Mouse (Mus musculus) limb, embryonic 14.5 days (tissue): ENCODE data around the gene H13. TPM values are rescaled to one million over a fixed set of nuclear protein-coding genes. Genes with fewer than 3 reads are reported as not detected.

ENCODE experiments used
- ATAC-seq: fragments of 200-750 bp; cut with Nextera tagmentation; 2 replicates; pipeline ENCODE4 v1.8.0; 2017; ENCODE audit warnings: low read depth, moderate number of reproducible peaks, moderate TSS enrichment; ENCODE audit not compliant: low FRiP score
- DNase-seq: peaks from one replicate; pipeline ENCODE4 v3.0.0-alpha.2; 2015; ENCODE audit warnings: low spot score
- H3K27ac ChIP-seq: fragments of 300-500 bp; sonication (generic); replicated peaks from 2 replicates; pipeline ENCODE4 v1.5.1; 2014; ENCODE audit warnings: low read depth, mild to moderate bottlenecking, low read length, moderate library complexity, mixed read lengths
- H3K27me3 ChIP-seq: fragments of 300-500 bp; sonication (generic); 2 replicates; pipeline ENCODE4 v1.6.1; 2014; ENCODE audit warnings: low read length, mixed read lengths; ENCODE audit not compliant: control insufficient read depth, insufficient read depth
- H3K36me3 ChIP-seq: fragments of 300-500 bp; sonication (generic); 2 replicates; pipeline ENCODE4 v1.6.1; 2014; ENCODE audit warnings: mild to moderate bottlenecking, low read length, moderate library complexity, mixed read lengths; ENCODE audit not compliant: control insufficient read depth, insufficient read depth
- H3K4me1 ChIP-seq: fragments of 300-500 bp; sonication (generic); 2 replicates; pipeline ENCODE4 v1.6.1; 2014; ENCODE audit warnings: antibody characterized with exemption, low read length, mixed read lengths; ENCODE audit not compliant: control insufficient read depth, insufficient read depth
- H3K4me2 ChIP-seq: fragments of 300-500 bp; sonication (generic); replicated peaks from 2 replicates; pipeline ENCODE4 v1.6.1; 2014; ENCODE audit warnings: low read depth, mild to moderate bottlenecking, low read length, moderate library complexity; ENCODE audit not compliant: severe bottlenecking
- H3K4me3 ChIP-seq: fragments of 300-500 bp; sonication (generic); replicated peaks from 2 replicates; pipeline ENCODE4 v1.5.1; 2014; ENCODE audit warnings: low read length
- H3K9ac ChIP-seq: fragments of 300-500 bp; sonication (generic); 2 replicates; pipeline ENCODE4 v1.6.1; 2014; ENCODE audit warnings: mild to moderate bottlenecking, low read depth, low read length, moderate library complexity; ENCODE audit not compliant: severe bottlenecking
- H3K9me3 ChIP-seq: fragments of 300-500 bp; sonication (generic); 2 replicates; pipeline ENCODE4 v1.6.1; 2016; ENCODE audit warnings: low read length; ENCODE audit not compliant: control insufficient read depth
- POLR2A ChIP-seq: fragments of 200-500 bp; IDR thresholded peaks from 2 replicates; pipeline ENCODE4 v1.8.0; 2012; ENCODE audit warnings: inconsistent platforms, mild to moderate bottlenecking, moderate library complexity, borderline replicate concordance; ENCODE audit not compliant: insufficient read depth, insufficient read length; ENCODE audit errors: extremely low read depth
- WGBS: fragments of 180-500 bp; shearing (Covaris S2); extraction: QIAGEN DNeasy Blood & Tissue Kit; methylation state at CpG from one replicate; pipeline ENCODE4 v1.1.7; 2014; 5-methylcytosine and 5-hydroxymethylcytosine counted together
- polyA plus RNA-seq, 2 experiments: library from polyadenylated mRNA; depleted of rRNA in 1 of 2; stranded (reverse) in 1 of 2; unstranded in 1 of 2; fragments of >200 nt; fragmentation: Nextera tagmentation in 1 of 2; extraction: Ambion mirVana in 1 of 2; gene quantifications; 2 replicates each; pipeline versions ENCODE4 v1.2.1 to v1.2.3; 2012 to 2014

H13 gene
- polyA plus RNA-seq (2012; rRNA removed): 148 and 194 TPM in 2 replicates
- polyA plus RNA-seq (2014; fragmentation: Nextera tagmentation; extraction: Ambion mirVana): 151 and 153 TPM in 2 replicates

- Histone ChIP-seq H3K27me3 (no peaks in the 10 kb centered on the region), H3K4me3 (peak within 1 kb of the TSS; percentile 95), H3K9me3 (no peaks in the 10 kb centered on the region), H3K4me2 (peak within 1 kb of the TSS; percentile 67), H3K36me3 (peaks cover 19% of the 10 kb centered on the region), H3K4me1 (peaks cover 27% of the 10 kb centered on the region), H3K9ac (peak within 1 kb of the TSS; percentile 98), H3K27ac (peak within 1 kb of the TSS; percentile 98)
- peak; percentile 89; the same call in 1 of the 2 replicates for TF ChIP-seq POLR2A
- peak; percentile 93 for DNase-seq
- under 1% methylated on average over 20 of the region's 35 CpGs for WGBS
- peak; percentile 80 for ATAC-seq
Measured at GRCm38 (mm10) chr2:152669256-152669638, at the start of gene H13. Gene H13 (plus strand): TSS chr2:152669461.

GRCm38 (mm10) chr2:152620367-152621134, 48.7 kb upstream of the H13 start:
- no peaks in the 10 kb centered on the region for H3K9me3 ChIP-seq
- TF ChIP-seq POLR2A: no peak
- H3K27ac ChIP-seq: no peak overlapping the region
- H3K4me3 ChIP-seq: no peak overlapping the region
- ATAC-seq (no peak), DNase-seq (no peak)
- H3K9ac ChIP-seq: no peak overlapping the region
- 66% methylated on average over 9 of the region's 9 CpGs for WGBS
- H3K4me2 ChIP-seq: no peak overlapping the region
- H3K4me1 ChIP-seq: no peaks in the 10 kb centered on the region
- peaks cover 3% of the 10 kb centered on the region for H3K27me3 ChIP-seq
- H3K36me3 ChIP-seq: no peaks in the 10 kb centered on the region

GRCm38 (mm10) chr2:152622151-152622550, 47.1 kb upstream of the H13 start:
- Histone ChIP-seq H3K9me3 (no peaks in the 10 kb centered on the region), H3K36me3 (no peaks in the 10 kb centered on the region), H3K27ac (no peak overlapping the region), H3K4me3 (no peak overlapping the region), H3K4me1 (peaks cover 6% of the 10 kb centered on the region; the same call in 1 of the 2 replicates), H3K9ac (no peak overlapping the region), H3K27me3 (peaks cover 19% of the 10 kb centered on the region), H3K4me2 (no peak overlapping the region)
- no peak for DNase-seq
- WGBS: 74% methylated on average over 13 of the region's 13 CpGs
- no peak for ATAC-seq
- TF ChIP-seq POLR2A: no peak

- H3K9ac ChIP-seq: no peak within 1 kb of the TSS
- no peak within 1 kb of the TSS for H3K27ac ChIP-seq
- no peak within 1 kb of the TSS for H3K4me2 ChIP-seq
- H3K9me3 ChIP-seq: no peaks in the 10 kb centered on the region
- H3K36me3 ChIP-seq: no peaks in the 10 kb centered on the region
- no peak for TF ChIP-seq POLR2A
- H3K4me3 ChIP-seq: no peak within 1 kb of the TSS
- H3K27me3 ChIP-seq: peaks cover 27% of the 10 kb centered on the region
- ATAC-seq: no peak
- DNase-seq: no peak
- 64% methylated on average over 4 of the region's 7 CpGs for WGBS
- H3K4me1 ChIP-seq: peaks cover 8% of the 10 kb centered on the region; the same call in 1 of the 2 replicates
Measured at GRCm38 (mm10) chr2:152622953-152623352, 46.3 kb upstream of the H13 start, which contains the start of gene Defb25. Gene Defb25 (minus strand): TSS chr2:152623053.

- H3K4me1 ChIP-seq: peaks cover 8% of the 10 kb centered on the region; the same call in 1 of the 2 replicates
- no peak overlapping the region for H3K9ac ChIP-seq
- no peak for ATAC-seq
- WGBS: 77% methylated on average over 2 of the region's 2 CpGs
- no peaks in the 10 kb centered on the region for H3K9me3 ChIP-seq
- no peak overlapping the region for H3K4me3 ChIP-seq
- DNase-seq: no peak
- H3K27ac ChIP-seq: no peak overlapping the region
- no peaks in the 10 kb centered on the region for H3K36me3 ChIP-seq
- H3K27me3 ChIP-seq: peaks cover 32% of the 10 kb centered on the region
- TF ChIP-seq POLR2A: no peak
- no peak overlapping the region for H3K4me2 ChIP-seq
Measured at GRCm38 (mm10) chr2:152624566-152624965, 44.7 kb upstream of the H13 start.
